Mouse (Mus musculus) embryonic stem cell, embryonic (primary cell): ENCODE measurements around the gene Gm10065.
"Not testable (repeated sequence)": the region's sequence is repeated elsewhere in the genome, so short reads cannot be mapped to it uniquely, and the experiment has no call there.

Experiments used
- CTCF ChIA-PET, 4 experiments: fragments of 300-600 bp in 2 of 4; fragments of 350-600 bp in 2 of 4; sonication (Branson Sonifier 250); formaldehyde crosslinking; loops; one replicate each; lab custom pipeline; 2022; ENCODE audit warnings: inconsistent platforms in 2 of 4; lab: Charles Lee
- POLR2A ChIA-PET, 4 experiments: fragments of 300-600 bp in 2 of 4; fragments of 350-600 bp in 2 of 4; sonication (Branson Sonifier 250); formaldehyde crosslinking; loops; one replicate each; lab custom pipeline; 2022; ENCODE audit warnings: antibody characterized with exemption in 4 of 4, inconsistent platforms in 1 of 4; lab: Charles Lee

Gene Gm10065

GRCm38 (mm10) chr13:21478759-21479670 is at the start of gene Gm10065, which contains the start of gene Zkscan4:
Gene Gm10065 (minus strand): TSS chr13:21479441.
Gene Zkscan4 (plus strand): TSS chr13:21478907.
- ChIA-PET CTCF (interaction anchor here in 1 of 4 experiments (0.6 kb wide), 1 partner anchor 78 kb away, joined by 4 read pairs; no protein-coding TSS in a partner anchor), POLR2A (interaction anchor here in 3 of 4 experiments (0.6 to 1.4 kb wide), 8 partner anchors 11 to 143 kb away, joined by 3 to 4 read pairs (median 3); partner anchors contain the start of genes Zkscan8 (in 2 of the 3) and Nkapl (in 1 of the 3))

DNA sequence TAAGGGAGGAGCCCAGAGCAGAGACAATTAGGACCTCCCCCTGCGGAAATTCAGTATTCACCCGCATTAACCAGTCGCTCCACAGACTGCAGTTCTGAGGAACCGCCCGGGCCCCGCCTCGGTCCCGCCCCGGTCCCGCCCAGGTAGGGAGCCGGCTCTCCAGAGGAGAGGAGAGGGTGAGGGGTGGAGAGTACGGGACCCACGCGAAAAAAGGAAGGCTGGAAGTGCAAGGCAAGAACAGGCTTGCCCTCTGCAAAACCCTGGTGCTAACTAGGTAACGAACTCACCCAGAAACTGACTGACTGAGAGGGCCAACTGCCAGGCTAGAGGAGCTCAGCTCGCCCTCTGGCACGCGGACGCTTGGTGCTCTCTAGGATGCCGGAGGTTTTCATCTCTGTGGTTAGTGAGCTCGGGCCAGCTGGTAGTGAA is 27.0 kb upstream of the Gm10065 start:
- ChIA-PET POLR2A (interaction anchor here (0.6 to 1.9 kb wide), 26 partner anchors 8 to 274 kb away, joined by 3 to 17 read pairs (median 3); partner anchors contain the start of genes Zkscan4 (in 3 of the 4), Zkscan8 (in 3 of the 4), Gm10065 (in 2 of the 4) and Zkscan3 (in 2 of the 4)), CTCF (no interaction called here)

- POLR2A ChIA-PET = interaction anchor here in 2 of 4 experiments (0.5 to 2.9 kb wide), 2 partner anchors 28 to 94 kb away, joined by 3 to 8 read pairs; partner anchors contain the start of gene Zkscan8 (in 1 of the 2)
- CTCF ChIA-PET = interaction anchor here in 1 of 4 experiments (0.6 kb wide), 1 partner anchor 101 kb away, joined by 3 read pairs; no protein-coding TSS in a partner anchor
These were observed 23.1 kb upstream of the Gm10065 start for GRCm38 (mm10) chr13:21502296-21502695.

DNA sequence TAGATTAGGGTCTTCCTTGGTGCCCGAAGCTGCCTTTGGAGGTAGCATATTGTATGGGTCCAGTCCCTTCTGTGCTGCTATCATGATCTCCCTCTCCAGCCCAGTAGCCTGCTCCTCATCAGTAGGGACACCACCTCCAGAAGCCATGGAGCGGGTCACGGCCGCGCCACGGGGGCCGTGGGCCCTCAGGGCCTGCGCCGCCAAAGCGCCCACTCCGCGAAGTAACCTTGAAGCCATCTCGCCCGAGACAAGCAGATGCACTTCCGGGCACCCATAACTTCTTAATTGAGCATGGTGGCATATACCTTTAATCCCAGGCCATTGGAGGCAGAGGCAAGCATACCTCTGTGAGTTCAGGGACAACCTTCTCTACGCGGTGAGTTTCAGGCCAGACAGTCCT is 21.9 kb upstream of the Gm10065 start, which contains the start of gene Gm11273:
TSS of gene Gm11273 (minus strand) at position 237 of the 400 bp plus-strand sequence.
- POLR2A ChIA-PET = interaction anchor here in 1 of 4 experiments (1.3 kb wide), 1 partner anchor 102 kb away, joined by 3 read pairs; no protein-coding TSS in a partner anchor
- CTCF ChIA-PET = not testable (repeated sequence)

- CTCF ChIA-PET = no interaction called here
These were observed 15.8 kb upstream of the Gm10065 start, which contains the start of gene AK157302 for GRCm38 (mm10) chr13:21495080-21495479. Gene AK157302 (plus strand): TSS chr13:21495223.

DNA sequence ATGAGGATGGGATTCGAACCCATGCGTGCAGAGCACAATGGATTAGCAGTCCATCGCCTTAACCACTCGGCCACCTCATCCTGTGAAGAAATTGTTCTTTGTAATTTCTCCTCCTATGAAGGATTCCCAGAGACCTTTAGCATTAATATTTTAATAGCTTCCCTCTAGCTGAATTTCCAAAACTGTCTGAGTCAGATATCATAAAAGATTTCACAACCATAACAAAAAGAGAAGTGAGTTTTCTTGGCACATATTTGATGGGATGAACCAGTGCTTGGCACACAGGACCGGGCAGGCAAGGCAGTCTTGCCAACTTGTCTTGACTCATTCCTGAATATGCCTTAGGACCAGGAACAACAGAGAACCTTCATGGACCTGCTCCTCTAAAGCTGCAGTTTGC is 13.6 kb upstream of the Gm10065 start:
- ChIA-PET CTCF (no interaction called here), POLR2A (no interaction called here)

More at GRCm38 (mm10) chr13:21495080-21495479, 15.8 kb upstream of the Gm10065 start, which contains the start of gene AK157302:
- POLR2A ChIA-PET = no interaction called here

- ChIA-PET CTCF (interaction anchor here in 1 of 4 experiments (0.6 kb wide), 2 partner anchors 12 to 30 kb away, joined by 3 to 4 read pairs; no protein-coding TSS in a partner anchor), POLR2A (interaction anchor here in 2 of 4 experiments (0.7 to 1.5 kb wide), 3 partner anchors 10 to 300 kb away, joined by 3 to 6 read pairs (median 4); partner anchors contain the start of gene Hist1h2an (in 1 of the 2))
These were observed 7.6 kb upstream of the Gm10065 start for GRCm38 (mm10) chr13:21486881-21487280.

GRCm38 (mm10) chr13:21472427-21472826 is 6.8 kb downstream of the Gm10065 start:
- CTCF ChIA-PET = no interaction called here
- POLR2A ChIA-PET = interaction anchor here in 3 of 4 experiments (0.9 to 1.1 kb wide), 4 partner anchors 15 to 31 kb away, joined by 3 read pairs; partner anchors contain the start of genes Pgbd1 (in 1 of the 3) and Zscan26 (in 1 of the 3)

GRCm38 (mm10) chr13:21469097-21469496 is 10.1 kb downstream of the Gm10065 start:
- ChIA-PET POLR2A (no interaction called here), CTCF (no interaction called here)

DNA sequence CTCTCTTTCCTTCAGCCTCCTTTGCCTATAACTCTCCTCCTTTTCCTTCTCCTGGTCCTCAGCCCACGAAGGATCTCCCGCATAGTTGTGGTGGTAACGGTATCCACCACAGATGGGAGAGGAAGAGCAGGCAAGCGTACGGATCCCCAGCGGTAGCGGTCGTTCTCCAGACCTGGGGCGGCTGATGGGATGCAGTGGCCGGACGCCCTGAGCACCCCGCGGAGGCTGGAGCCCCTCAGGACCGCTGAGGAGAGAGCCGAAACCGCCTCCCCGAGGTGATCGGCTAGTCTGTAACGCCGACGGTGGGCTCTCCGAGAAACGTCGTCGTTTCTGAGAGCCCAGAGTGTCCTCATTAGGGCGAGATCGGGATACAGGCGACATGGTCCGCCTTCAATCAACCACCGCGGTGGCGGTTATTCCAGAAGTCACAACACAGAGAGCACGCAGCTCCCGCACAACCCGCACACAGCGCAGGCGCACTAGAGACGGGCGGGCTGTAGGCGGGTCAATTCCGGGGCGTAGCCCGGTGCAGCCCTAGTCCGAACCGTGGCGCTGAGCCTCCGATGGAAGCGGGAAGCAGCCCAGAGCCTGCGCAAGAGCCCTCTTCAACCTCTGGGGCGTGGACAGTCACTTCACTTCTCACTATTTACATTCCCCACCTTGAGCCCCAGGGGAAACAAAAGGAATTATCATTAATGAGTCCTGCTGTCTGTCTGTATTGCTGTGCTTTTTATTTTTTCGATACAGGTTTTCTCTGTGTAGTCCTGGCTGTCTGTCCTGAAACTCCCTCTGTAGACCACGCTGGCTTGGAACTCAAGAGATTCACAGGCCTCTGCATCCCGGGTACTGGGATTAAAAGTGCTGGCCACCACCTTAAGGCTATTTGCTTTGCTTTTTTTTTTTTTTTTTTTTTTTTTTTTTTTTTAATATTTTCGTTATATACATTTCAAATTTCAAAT is 10.9 kb downstream of the Gm10065 start, which contains the start of gene Nkapl:
TSS of gene Nkapl (minus strand) at position 449 of the 959 bp plus-strand sequence.
- ChIA-PET CTCF (no interaction called here), POLR2A (interaction anchor here in 2 of 4 experiments (0.6 to 1.3 kb wide), 10 partner anchors 11 to 266 kb away, joined by 3 to 4 read pairs (median 3); partner anchors contain the start of genes Zkscan8 (in 2 of the 2), Gm10065 (in 1 of the 2), Hist1h4j (in 1 of the 2) and Pgbd1 (in 1 of the 2))

DNA sequence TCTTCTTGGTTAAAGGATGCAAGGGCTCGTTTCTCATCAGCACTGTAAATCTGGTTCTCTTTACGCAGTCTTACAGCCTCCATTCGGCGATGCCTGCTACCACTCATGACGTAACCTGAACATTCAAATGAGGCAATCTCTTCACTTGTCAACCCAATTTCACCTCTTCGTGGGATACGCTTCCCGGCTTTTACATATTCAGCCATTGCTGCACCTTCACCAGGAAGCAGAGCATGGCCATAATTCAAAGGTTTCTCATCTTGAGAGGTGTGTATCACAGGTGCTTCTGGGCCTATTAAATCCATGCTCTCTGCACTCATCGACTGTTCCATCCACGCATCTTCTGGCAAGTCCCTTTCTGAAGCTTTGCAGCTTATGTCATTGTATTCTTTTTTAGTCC is 11.9 kb downstream of the Gm10065 start:
- ChIA-PET POLR2A (interaction anchor here in 2 of 4 experiments (1.0 to 1.3 kb wide), 5 partner anchors 14 to 63 kb away, joined by 3 read pairs; partner anchors contain the start of genes Zkscan8 (in 1 of the 2) and Zscan26 (in 1 of the 2)), CTCF (no interaction called here)

DNA sequence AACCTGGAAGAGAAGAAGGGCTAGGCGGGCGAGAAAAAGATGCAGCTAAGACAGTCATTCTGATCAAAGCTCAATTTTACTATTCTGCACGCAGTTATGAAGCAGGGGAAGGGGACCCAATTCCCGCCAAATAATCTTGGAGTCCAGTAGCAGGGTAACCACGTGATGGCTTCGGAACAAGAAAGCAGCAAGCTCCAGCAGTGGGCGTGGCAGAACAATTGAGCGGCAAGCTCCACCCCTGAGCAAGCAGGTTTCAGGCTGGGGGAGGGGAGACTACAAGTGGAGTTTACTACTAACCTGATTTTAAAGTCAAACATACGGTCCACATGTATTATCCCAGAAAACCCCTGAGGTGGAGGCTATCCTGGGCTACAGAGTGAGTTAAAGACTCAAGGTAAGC is 16.7 kb downstream of the Gm10065 start:
- CTCF ChIA-PET = not testable (repeated sequence)

GRCm38 (mm10) chr13:21456347-21456746 is 22.9 kb downstream of the Gm10065 start:
- POLR2A ChIA-PET = interaction anchor here (0.7 to 1.6 kb wide), 8 partner anchors 15 to 330 kb away, joined by 3 to 4 read pairs (median 3); partner anchors contain the start of genes Pgbd1 (in 2 of the 4), Hist1h2an (in 1 of the 4), Hist1h2bp (in 1 of the 4) and Zkscan3 (in 1 of the 4)
- CTCF ChIA-PET = no interaction called here

More for the DNA sequence above, 16.7 kb downstream of the Gm10065 start:
- POLR2A ChIA-PET = interaction anchor here (0.6 to 1.4 kb wide), 7 partner anchors 9 to 147 kb away, joined by 3 to 4 read pairs (median 3); partner anchors contain the start of genes Zkscan8 (in 1 of the 4) and Zscan26 (in 1 of the 4)

DNA sequence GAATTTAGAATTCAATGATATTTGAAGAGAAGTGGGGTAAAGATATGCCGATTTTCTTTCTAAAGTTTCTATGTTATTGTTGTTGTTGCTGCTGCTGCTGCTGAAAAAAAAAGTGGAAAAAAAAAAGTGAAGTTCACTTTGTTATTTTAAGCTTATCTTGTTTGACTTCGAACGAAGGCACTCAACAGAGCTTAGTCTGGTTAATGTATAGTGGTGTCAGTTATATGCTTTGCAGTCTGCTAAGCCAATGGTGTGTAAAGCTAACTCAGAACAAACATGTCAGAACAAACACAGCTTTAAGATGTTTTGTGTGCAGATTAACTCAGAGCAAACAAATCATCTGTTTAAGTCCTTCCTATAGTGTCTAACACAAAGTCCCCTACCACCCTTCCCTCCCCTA is 25.1 kb downstream of the Gm10065 start:
- CTCF ChIA-PET = interaction anchor here in 1 of 4 experiments (0.7 kb wide), 1 partner anchor 56 kb away, joined by 3 read pairs; no protein-coding TSS in a partner anchor
- POLR2A ChIA-PET = interaction anchor here in 3 of 4 experiments (0.6 to 2.7 kb wide), 10 partner anchors 13 to 92 kb away, joined by 3 to 20 read pairs (median 4); partner anchors contain the start of genes Pgbd1 (in 2 of the 3), Zkscan3 (in 1 of the 3), Zkscan8 (in 1 of the 3) and Zscan12 (in 1 of the 3)

- ChIA-PET CTCF (interaction anchor here in 1 of 4 experiments (0.5 kb wide), 1 partner anchor 13 kb away, joined by 3 read pairs; the partner anchor contains the start of gene Pgbd1), POLR2A (interaction anchor here (0.7 to 2.7 kb wide), 19 partner anchors 9 to 91 kb away, joined by 3 to 20 read pairs (median 3); partner anchors contain the start of genes Pgbd1 (in 3 of the 4), Zkscan8 (in 2 of the 4), Nkapl (in 1 of the 4) and Zkscan3 (in 1 of the 4))
These were observed 25.8 kb downstream of the Gm10065 start, which contains the start of gene Zscan26 for GRCm38 (mm10) chr13:21453449-21453848. Gene Zscan26 (minus strand): TSS chr13:21453730.

GRCm38 (mm10) chr13:21453042-21453441 is 26.2 kb downstream of the Gm10065 start:
- CTCF ChIA-PET = interaction anchor here in 1 of 4 experiments (0.5 kb wide), 1 partner anchor 12 kb away, joined by 3 read pairs; the partner anchor contains the start of gene Pgbd1
- POLR2A ChIA-PET = interaction anchor here (0.7 to 2.7 kb wide), 17 partner anchors 9 to 91 kb away, joined by 3 to 20 read pairs (median 3); partner anchors contain the start of genes Pgbd1 (in 3 of the 4), Nkapl (in 1 of the 4), Zkscan3 (in 1 of the 4) and Zkscan8 (in 1 of the 4)
